Mouse (Mus musculus): ENCODE measurements around the gene Luc7l3. TPM values are rescaled to one million over a fixed set of nuclear protein-coding genes. Genes with fewer than 3 reads are reported as not detected.

Gene Luc7l3
- polyA plus RNA-seq, 1 experiment from 2014 or later: 143 TPM

GRCm38 (mm10) chr11:94239706-94240105 lies 82.1 kb downstream of the Luc7l3 start:
- Histone ChIP-seq H3K27me3 (replicated peaks) (no peaks in the 10 kb centered on the region), H3K9ac (no peak overlapping the region), H3K36me3 (replicated peaks) (no peaks in the 10 kb centered on the region), H3K4me2 (no peak overlapping the region), H3K9me3 (no peaks in the 10 kb centered on the region), H3K27ac (no peak overlapping the region), H3K4me3 (no peak overlapping the region), H3K4me1 (peaks cover 28% of the 10 kb centered on the region)
- ATAC-seq (replicated peaks): no peak
- 25% methylated on average over 9 of the region's 9 CpGs for whole genome bisulfite sequencing

GRCm38 (mm10) chr11:94238786-94239185 lies 83.0 kb downstream of the Luc7l3 start:
- H3K9me3 ChIP-seq: no peaks in the 10 kb centered on the region
- H3K4me3 ChIP-seq: no peak overlapping the region
- no peak for ATAC-seq (replicated peaks)
- H3K9ac ChIP-seq: no peak overlapping the region
- peaks cover 24% of the 10 kb centered on the region for H3K4me1 ChIP-seq
- no peaks in the 10 kb centered on the region for H3K36me3 ChIP-seq (replicated peaks)
- no peak overlapping the region for H3K27ac ChIP-seq
- H3K27me3 ChIP-seq (replicated peaks): no peaks in the 10 kb centered on the region
- 93% methylated on average over 8 of the region's 8 CpGs for WGBS
- no peak overlapping the region for H3K4me2 ChIP-seq

Other genes with a start within 250 kb of the Luc7l3 start
- 27.3 and 31.2 TPM in 2 replicates for gene Tob1, start 110.5 kb downstream of the Luc7l3 start, polyA plus RNA-seq (2015; fragmentation: Nextera tagmentation; extraction: Ambion mirVana)
- 5.5 and 5.6 TPM in 2 replicates for gene Wfikkn2, start 76.0 kb downstream of the Luc7l3 start, polyA plus RNA-seq (2015; fragmentation: Nextera tagmentation; extraction: Ambion mirVana)
- gene Gm21885, start 40.1 kb downstream of the Luc7l3 start, polyA plus RNA-seq (2015; fragmentation: Nextera tagmentation; extraction: Ambion mirVana): 0.45 and 0.89 TPM in 2 replicates
- gene Ankrd40, start 6.0 kb upstream of the Luc7l3 start, polyA plus RNA-seq (2015; fragmentation: Nextera tagmentation; extraction: Ambion mirVana): 16.7 and 18.4 TPM in 2 replicates
- gene Abcc3, start 71.0 kb upstream of the Luc7l3 start, polyA plus RNA-seq (2015; fragmentation: Nextera tagmentation; extraction: Ambion mirVana): 0.70 and 1.3 TPM in 2 replicates
- 17.7 and 20.7 TPM in 2 replicates for gene Cacna1g, start 152.2 kb upstream of the Luc7l3 start, polyA plus RNA-seq (2015; fragmentation: Nextera tagmentation; extraction: Ambion mirVana)
- 0.48 and 0.69 TPM in 2 replicates for gene Spata20, start 164.2 kb upstream of the Luc7l3 start, polyA plus RNA-seq (2015; fragmentation: Nextera tagmentation; extraction: Ambion mirVana)
- 0.72 and 1.2 TPM in 2 replicates for gene Epn3, start 178.0 kb upstream of the Luc7l3 start, polyA plus RNA-seq (2015; fragmentation: Nextera tagmentation; extraction: Ambion mirVana)
- 4.1 and 4.5 TPM in 2 replicates for gene Mycbpap, start 199.8 kb upstream of the Luc7l3 start, polyA plus RNA-seq (2015; fragmentation: Nextera tagmentation; extraction: Ambion mirVana)
- 9.1 and 9.7 TPM in 2 replicates for gene Rsad1, start 227.3 kb upstream of the Luc7l3 start, polyA plus RNA-seq (2015; fragmentation: Nextera tagmentation; extraction: Ambion mirVana)
- gene Chad, start 243.1 kb upstream of the Luc7l3 start, polyA plus RNA-seq (2015; fragmentation: Nextera tagmentation; extraction: Ambion mirVana): 0.33 and 0.61 TPM in 2 replicates

All from midbrain, embryonic 15.5 days (tissue).